Mouse (Mus musculus): ENCODE data around the gene 3110040M04Rik.

DNA sequence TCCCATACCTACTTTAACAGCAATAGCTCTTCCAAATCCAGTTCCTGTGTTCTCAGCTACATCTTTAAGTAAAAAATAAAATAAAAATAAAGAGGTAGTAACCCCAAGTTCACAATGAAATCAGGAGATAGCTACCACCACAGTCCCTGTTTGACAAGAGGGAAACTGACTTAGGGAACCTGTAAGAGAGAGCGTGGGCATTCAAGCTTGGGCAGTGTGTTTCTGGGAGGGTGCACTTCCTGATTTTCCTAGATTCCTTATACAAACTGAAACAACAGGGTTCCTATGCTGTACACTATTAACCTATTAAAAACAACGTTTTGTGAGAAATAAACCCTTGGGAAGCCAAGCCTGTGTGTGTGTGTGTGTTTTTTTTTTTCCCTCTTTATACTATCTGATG is 10.9 kb downstream of the 3110040M04Rik start:
- no peak for TF ChIP-seq CTCF (IDR thresholded peaks at IDR 0.05; ENCODE audit: insufficient read depth, low read length)
- TF ChIP-seq POLR2A (IDR thresholded peaks at IDR 0.05; ENCODE audit: borderline replicate concordance, extremely low read depth, low read depth, low read length), result no peak
